Mouse (Mus musculus) testis, adult 2 months (tissue): ENCODE results near the gene Slc39a11. TPM values are rescaled to one million over a fixed set of nuclear protein-coding genes. Genes with fewer than 3 reads are reported as not detected.

Experiments
- H3K27ac ChIP-seq: fragments of 200-500 bp; 2 replicates; pipeline ENCODE4 v1.5.1; 2012; ENCODE audit warnings: low read depth, low read length; ENCODE audit not compliant: control insufficient read depth, insufficient read depth
- H3K27me3 ChIP-seq: fragments of 200-500 bp; 2 replicates; pipeline ENCODE4 v1.6.1; 2012; ENCODE audit warnings: mild to moderate bottlenecking, low read length, moderate library complexity; ENCODE audit not compliant: control insufficient read depth, insufficient read depth
- H3K36me3 ChIP-seq: fragments of 200-500 bp; 2 replicates; pipeline ENCODE4 v1.6.1; 2012; ENCODE audit warnings: mild to moderate bottlenecking, low read length; ENCODE audit not compliant: control insufficient read depth, insufficient read depth
- H3K4me1 ChIP-seq: fragments of 200-500 bp; 2 replicates; pipeline ENCODE4 v1.6.1; 2012; ENCODE audit warnings: low read length; ENCODE audit not compliant: control insufficient read depth, insufficient read depth
- H3K4me3 ChIP-seq: fragments of 200-500 bp; 2 replicates; pipeline ENCODE4 v1.5.1; 2012; ENCODE audit warnings: low read depth, mild to moderate bottlenecking, low read length, moderate library complexity, mixed read lengths; ENCODE audit not compliant: control insufficient read depth
- CTCF ChIP-seq: fragments of 200-500 bp; IDR thresholded peaks from 2 replicates; pipeline ENCODE4 v1.5.1; 2012; ENCODE audit warnings: low read depth, mild to moderate bottlenecking, inconsistent platforms, low read length, moderate library complexity; ENCODE audit not compliant: control insufficient read depth, insufficient read depth, insufficient replicate concordance
- POLR2A ChIP-seq: fragments of 200-500 bp; IDR thresholded peaks from 2 replicates; pipeline ENCODE4 v1.6.1; 2012; ENCODE audit warnings: low read depth, mild to moderate bottlenecking, inconsistent platforms, low read length, moderate library complexity; ENCODE audit not compliant: control insufficient read depth
- polyA plus RNA-seq: library from polyadenylated mRNA; depleted of rRNA; stranded (reverse); fragments of >200 nt; gene quantifications from 2 replicates; pipeline ENCODE4 v1.2.3, GENCODE M21; 2012

The Slc39a11 gene
- polyA plus RNA-seq, 1 experiment: 8.9 TPM

DNA sequence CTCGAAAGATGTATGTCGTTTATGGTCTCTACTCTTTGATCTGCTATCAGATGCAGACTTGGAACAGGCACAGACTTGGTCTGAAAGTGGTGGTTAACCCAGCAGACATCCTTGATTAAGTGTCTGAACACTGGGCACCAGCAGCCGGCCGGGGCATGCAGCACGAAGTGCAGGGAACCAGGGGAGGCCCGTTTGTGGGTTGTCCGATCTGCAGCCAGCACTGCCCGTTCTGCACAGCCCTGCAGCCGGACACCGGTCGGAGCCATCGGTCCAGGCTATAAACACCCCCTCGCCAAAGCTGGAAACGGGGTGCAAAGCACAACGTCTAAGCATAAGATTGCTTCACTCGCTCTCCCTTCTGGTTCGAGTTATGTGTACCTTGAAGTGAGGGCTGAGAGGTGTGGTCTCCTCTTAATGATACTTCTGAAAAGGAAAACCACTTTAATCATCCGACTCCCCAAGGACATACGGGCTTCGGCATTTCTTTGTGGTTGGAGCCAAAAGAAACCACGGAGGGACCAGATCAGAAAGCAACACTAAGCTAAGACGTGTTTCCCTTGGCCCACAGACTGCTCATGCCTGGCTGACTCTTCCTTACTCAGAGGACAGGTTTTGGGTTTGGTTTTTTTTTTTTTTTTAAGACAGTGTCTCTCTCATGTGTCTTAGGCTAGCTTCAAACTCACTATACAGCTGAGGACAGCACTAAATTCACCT is 352.8 kb downstream of the Slc39a11 start:
- Histone ChIP-seq H3K4me1 (peaks cover 10% of the 10 kb centered on the region), H3K27me3 (no peaks in the 10 kb centered on the region), H3K36me3 (no peaks in the 10 kb centered on the region), H3K27ac (no peak overlapping the region), H3K4me3 (no peak overlapping the region)
- TF ChIP-seq POLR2A (no peak), CTCF (no peak)

DNA sequence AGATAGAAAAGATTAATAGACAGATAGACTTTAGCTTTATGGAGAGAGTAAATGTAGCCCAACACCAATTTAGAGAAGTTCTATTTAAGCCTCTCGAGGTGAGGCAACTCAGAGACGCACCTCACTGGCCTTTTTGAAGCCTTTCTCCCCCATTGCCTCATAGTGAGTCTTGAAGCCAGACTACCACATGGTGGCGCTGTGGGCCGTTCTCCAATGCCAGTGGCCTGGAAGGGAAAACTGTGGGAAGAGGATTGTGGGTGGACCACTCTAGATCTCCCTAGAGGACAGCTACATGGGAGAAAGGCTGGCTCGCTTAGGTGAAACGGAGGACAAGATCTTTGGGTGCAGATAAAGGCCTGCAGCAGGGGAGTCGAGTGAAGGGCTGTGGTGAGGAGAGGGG is 353.7 kb downstream of the Slc39a11 start:
- peaks cover 10% of the 10 kb centered on the region for H3K4me1 ChIP-seq
- H3K27ac ChIP-seq: no peak overlapping the region
- H3K4me3 ChIP-seq: no peak overlapping the region
- no peaks in the 10 kb centered on the region for H3K36me3 ChIP-seq
- TF ChIP-seq CTCF: peak; percentile 78
- no peak for TF ChIP-seq POLR2A
- no peaks in the 10 kb centered on the region for H3K27me3 ChIP-seq

DNA sequence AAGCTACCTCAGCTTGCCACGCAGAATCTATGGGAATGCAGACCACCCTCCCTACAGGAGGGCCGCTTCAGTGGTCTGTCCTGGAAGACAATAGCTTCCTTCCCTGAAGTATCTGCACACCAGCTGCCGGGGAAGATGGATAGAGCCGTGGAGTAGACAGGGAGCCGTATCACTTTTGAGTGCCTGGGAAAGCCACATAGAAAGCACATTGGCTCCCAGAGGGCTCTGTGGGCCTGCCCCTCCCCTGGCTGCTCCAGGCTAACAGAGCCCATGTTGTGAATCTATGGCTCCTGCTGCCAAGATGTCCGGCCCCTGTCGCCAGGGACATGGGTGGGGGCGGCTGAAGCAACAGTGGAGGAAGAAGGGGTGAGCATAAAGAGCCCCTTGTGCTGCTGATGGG is 355.4 kb downstream of the Slc39a11 start:
- Histone ChIP-seq H3K27me3 (no peaks in the 10 kb centered on the region), H3K4me1 (peaks cover 10% of the 10 kb centered on the region), H3K4me3 (no peak overlapping the region), H3K36me3 (no peaks in the 10 kb centered on the region), H3K27ac (no peak overlapping the region)
- TF ChIP-seq POLR2A: no peak
- TF ChIP-seq CTCF: no peak

DNA sequence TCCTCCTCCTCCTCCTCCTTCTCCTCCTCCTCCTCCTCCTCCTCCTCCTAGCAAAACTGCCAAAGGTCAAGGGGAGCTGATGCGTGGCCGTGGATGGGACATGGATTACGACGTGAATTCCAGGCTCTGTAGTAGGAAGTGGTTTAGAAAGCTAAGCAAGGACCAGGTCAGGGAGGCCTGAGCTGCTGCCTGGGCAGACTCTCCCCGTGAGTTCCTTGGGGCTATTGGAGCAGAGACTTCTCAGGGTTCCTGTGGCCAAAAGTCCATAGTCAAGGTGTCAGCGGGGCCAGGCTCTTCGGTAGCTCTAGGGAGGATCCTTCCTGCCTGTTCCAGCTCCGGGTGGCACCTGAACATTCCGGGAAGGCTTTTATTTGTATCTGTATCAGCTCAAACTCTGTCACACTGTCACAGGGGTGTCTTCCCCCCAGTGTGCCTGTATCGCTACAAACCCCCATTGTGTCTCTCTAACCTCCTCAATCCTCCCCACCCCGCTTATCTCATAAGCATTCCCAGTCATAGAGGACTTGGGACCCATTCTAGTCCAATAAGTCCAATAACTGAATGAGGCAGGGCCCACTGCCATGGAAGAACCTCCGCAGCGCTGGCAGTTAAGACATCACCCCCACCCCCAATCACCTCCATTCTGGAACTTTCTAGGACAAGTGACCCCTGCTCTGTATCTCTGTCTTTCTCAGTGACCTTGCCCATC is 356.8 kb downstream of the Slc39a11 start:
- Histone ChIP-seq H3K4me3 (no peak overlapping the region), H3K27me3 (no peaks in the 10 kb centered on the region), H3K4me1 (peaks cover 10% of the 10 kb centered on the region), H3K27ac (peak overlapping the region; percentile 32; the same call in 1 of the 2 replicates), H3K36me3 (no peaks in the 10 kb centered on the region)
- TF ChIP-seq CTCF (no peak), POLR2A (no peak)

DNA sequence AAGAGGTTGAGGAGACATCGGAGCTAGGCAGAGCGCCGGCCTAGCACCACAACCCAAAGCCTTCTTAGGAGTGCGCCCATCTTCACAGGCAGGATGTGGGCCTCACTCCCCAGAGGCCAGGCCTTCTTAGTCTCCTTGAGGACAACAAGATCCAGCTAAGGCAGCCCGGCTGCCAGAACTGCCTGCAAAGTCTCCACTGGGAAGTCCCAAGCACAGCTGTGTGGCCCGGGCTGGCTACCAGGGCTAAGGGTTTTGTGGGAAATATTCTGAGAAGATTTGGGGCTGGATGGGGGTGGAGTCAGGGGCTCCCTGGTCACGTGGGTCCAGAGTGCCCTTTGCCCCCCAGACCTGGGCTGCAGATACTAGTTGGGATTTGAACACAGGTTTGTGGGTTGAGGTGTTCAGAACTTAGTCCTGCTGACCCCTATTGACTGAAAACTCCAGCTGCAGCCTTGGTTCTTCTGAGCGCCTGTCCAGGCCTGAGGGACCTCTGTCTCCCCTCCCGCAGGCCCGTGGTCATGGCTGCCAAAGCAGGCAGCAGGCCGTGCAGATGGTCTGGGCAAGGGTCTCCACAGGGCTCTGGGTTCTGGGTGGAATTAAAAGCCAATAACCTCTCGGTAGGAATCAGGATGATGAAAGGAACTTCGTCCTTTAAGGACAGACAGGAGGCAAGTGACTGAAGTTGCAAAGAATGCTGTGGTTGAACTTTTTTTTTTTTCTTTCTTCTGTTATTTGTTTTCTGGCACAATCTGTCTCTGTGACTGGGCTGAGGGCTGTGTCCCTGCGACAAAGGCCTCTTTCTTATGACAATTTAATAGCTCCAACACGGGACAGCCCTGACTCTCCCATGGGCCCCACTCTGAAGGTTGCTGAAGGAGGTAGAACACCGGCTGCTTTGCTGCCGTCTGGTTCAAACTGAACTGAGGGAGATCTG is 357.8 kb downstream of the Slc39a11 start:
- Histone ChIP-seq H3K36me3 (no peaks in the 10 kb centered on the region), H3K4me1 (peaks cover 10% of the 10 kb centered on the region), H3K27ac (peak overlapping the region; percentile 14; the same call in 1 of the 2 replicates), H3K27me3 (no peaks in the 10 kb centered on the region), H3K4me3 (no peak overlapping the region)
- TF ChIP-seq POLR2A (no peak), CTCF (no peak)

DNA sequence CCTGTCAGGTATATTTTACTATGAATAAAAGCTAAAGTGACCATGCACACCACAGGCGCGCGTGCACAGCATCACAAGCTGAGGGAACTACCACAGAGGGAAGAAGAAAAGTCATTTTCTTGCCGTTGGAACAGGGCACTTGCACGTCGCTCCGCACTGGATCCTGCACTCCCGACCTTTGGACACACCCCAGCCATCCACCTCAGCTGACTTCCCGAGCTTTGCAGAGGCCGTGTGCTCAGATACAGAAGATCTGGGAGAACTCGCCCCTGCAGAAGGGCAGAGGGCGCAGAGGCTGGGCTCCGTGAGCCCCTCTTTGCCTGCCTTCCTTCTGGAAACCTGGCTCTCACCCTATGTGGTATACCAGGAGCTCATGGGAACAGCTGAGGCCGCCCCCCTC is 359.0 kb downstream of the Slc39a11 start:
- H3K27ac ChIP-seq: no peak overlapping the region
- no peaks in the 10 kb centered on the region for H3K36me3 ChIP-seq
- TF ChIP-seq CTCF (no peak), POLR2A (no peak)
- no peaks in the 10 kb centered on the region for H3K27me3 ChIP-seq
- H3K4me1 ChIP-seq: peaks cover 10% of the 10 kb centered on the region
- no peak overlapping the region for H3K4me3 ChIP-seq
